Mouse (Mus musculus) heart, adult 2 months (tissue): ENCODE data around the gene Unc5c. TPM values are rescaled to one million over a fixed set of nuclear protein-coding genes. Genes with fewer than 3 reads are reported as not detected.

Source experiments
- DNase-seq, 2 experiments: peaks; one replicate each; pipeline ENCODE4 v3.0.0; 2021
- H3K27ac ChIP-seq: fragments of 200-600 bp; 2 replicates; pipeline ENCODE4 v1.8.1; 2022
- H3K27me3 ChIP-seq: fragments of 200-500 bp; 2 replicates; pipeline ENCODE4 v1.6.1; 2012; ENCODE audit warnings: mild to moderate bottlenecking, low read length, inconsistent platforms, mixed read lengths; ENCODE audit not compliant: control insufficient read depth, insufficient read depth
- H3K36me3 ChIP-seq: fragments of 200-500 bp; 2 replicates; pipeline ENCODE4 v1.6.1; 2012; ENCODE audit warnings: low read length, inconsistent platforms; ENCODE audit not compliant: control insufficient read depth, insufficient read depth
- H3K4me1 ChIP-seq: fragments of 200-500 bp; 2 replicates; pipeline ENCODE4 v1.6.1; 2011; ENCODE audit warnings: low read length; ENCODE audit not compliant: control insufficient read depth, insufficient read depth
- H3K4me3 ChIP-seq: fragments of 200-600 bp; 2 replicates; pipeline ENCODE4 v1.8.1; 2022
- H3K79me2 ChIP-seq: fragments of 200-500 bp; replicated peaks from 2 replicates; pipeline ENCODE4 v1.6.1; 2012; ENCODE audit warnings: mild to moderate bottlenecking, inconsistent platforms, low read length, moderate library complexity, mixed read lengths; ENCODE audit not compliant: control insufficient read depth, insufficient read depth
- H3K9ac ChIP-seq: fragments of 200-500 bp; 2 replicates; pipeline ENCODE4 v1.6.1; 2012; ENCODE audit warnings: low read depth, mild to moderate bottlenecking, control low read depth, inconsistent platforms, low read length, mixed read lengths
- CTCF ChIP-seq: fragments of 200-600 bp; IDR thresholded peaks from 2 replicates; pipeline ENCODE4 v1.8.1; 2022; ENCODE audit warnings: antibody characterized with exemption, mild to moderate bottlenecking, moderate library complexity
- EP300 ChIP-seq: fragments of 200-500 bp; IDR thresholded peaks from 2 replicates; pipeline ENCODE4 v1.6.1; 2011; ENCODE audit warnings: low read depth, low read length, control low read depth; ENCODE audit not compliant: insufficient read depth
- POLR2A ChIP-seq: fragments of 200-500 bp; IDR thresholded peaks from 2 replicates; pipeline ENCODE4 v1.6.1; 2011; ENCODE audit warnings: mild to moderate bottlenecking, low read depth, low read length, control low read depth; ENCODE audit not compliant: insufficient read depth
- WGBS: fragments of 180-500 bp; shearing (Covaris S2); methylation state at CpG from one replicate; pipeline ENCODE4 v1.1.7; 2018; 5-methylcytosine and 5-hydroxymethylcytosine counted together
- intact Hi-C: fragments of 180-260 bp; cut with DNase I; formaldehyde crosslinking; loops from one replicate; pipeline ENCODE4 v1.15.1; 2025
- polyA plus RNA-seq: library from polyadenylated mRNA; depleted of rRNA; stranded (reverse); fragments of >200 nt; gene quantifications from 2 replicates; pipeline ENCODE4 v1.2.3, GENCODE M21; 2012
- total RNA-seq, 2 experiments: library from RNA; stranded (reverse); gene quantifications; 2 replicates each; pipeline ENCODE4 v1.2.3; 2021

The Unc5c gene
- total and polyA plus RNA-seq, 3 experiments, result 0.25 to 0.32 (median 0.26) TPM

- DNase-seq, result no peak
- Histone ChIP-seq H3K79me2 (no peaks in the 10 kb centered on the region), H3K4me1 (no peaks in the 10 kb centered on the region), H3K27ac (no peak overlapping the region), H3K4me3 (no peak overlapping the region), H3K9ac (no peak overlapping the region), H3K36me3 (no peaks in the 10 kb centered on the region), H3K27me3 (no peaks in the 10 kb centered on the region)
- TF ChIP-seq CTCF (no peak), POLR2A (no peak), EP300 (no peak)
- intact Hi-C loops, result no loop called here
- 69% methylated on average over 5 of the region's 5 CpGs for WGBS
These were observed 339.1 kb downstream of the Unc5c start for GRCm38 (mm10) chr3:141804133-141804532.

- Histone ChIP-seq H3K36me3 (no peaks in the 10 kb centered on the region), H3K79me2 (no peaks in the 10 kb centered on the region), H3K9ac (no peak overlapping the region), H3K27me3 (no peaks in the 10 kb centered on the region), H3K4me3 (no peak overlapping the region), H3K27ac (no peak overlapping the region), H3K4me1 (no peaks in the 10 kb centered on the region)
- no peak for DNase-seq
- 64% methylated on average over 3 of the region's 3 CpGs for WGBS
- TF ChIP-seq CTCF (no peak), POLR2A (no peak), EP300 (no peak)
- intact Hi-C loops, result no loop called here
These were observed 344.6 kb downstream of the Unc5c start for GRCm38 (mm10) chr3:141809581-141809980.

GRCm38 (mm10) chr3:141810944-141811343 is 345.9 kb downstream of the Unc5c start:
- WGBS, result 59% methylated on average over 7 of the region's 7 CpGs
- H3K36me3 ChIP-seq, result no peaks in the 10 kb centered on the region
- TF ChIP-seq CTCF (no peak), POLR2A (no peak), EP300 (no peak)
- no peak overlapping the region for H3K27ac ChIP-seq
- H3K4me1 ChIP-seq, result no peaks in the 10 kb centered on the region
- no peaks in the 10 kb centered on the region for H3K27me3 ChIP-seq
- intact Hi-C loops, result no loop called here
- H3K79me2 ChIP-seq, result no peaks in the 10 kb centered on the region
- no peak overlapping the region for H3K4me3 ChIP-seq
- no peak for DNase-seq
- no peak overlapping the region for H3K9ac ChIP-seq

- TF ChIP-seq POLR2A (no peak), EP300 (no peak), CTCF (no peak)
- no peak for DNase-seq
- H3K9ac ChIP-seq, result no peak overlapping the region
- H3K79me2 ChIP-seq, result no peaks in the 10 kb centered on the region
- WGBS, result 13% methylated on average over 2 of the region's 2 CpGs
- no peaks in the 10 kb centered on the region for H3K27me3 ChIP-seq
- H3K36me3 ChIP-seq, result no peaks in the 10 kb centered on the region
- H3K27ac ChIP-seq, result no peak overlapping the region
- H3K4me1 ChIP-seq, result no peaks in the 10 kb centered on the region
- intact Hi-C loops, result no loop called here
- H3K4me3 ChIP-seq, result no peak overlapping the region
These were observed 346.3 kb downstream of the Unc5c start for GRCm38 (mm10) chr3:141811348-141811747.

GRCm38 (mm10) chr3:141814776-141815175 is 349.8 kb downstream of the Unc5c start:
- TF ChIP-seq POLR2A (no peak), EP300 (no peak), CTCF (no peak)
- H3K4me1 ChIP-seq, result no peaks in the 10 kb centered on the region
- H3K79me2 ChIP-seq, result no peaks in the 10 kb centered on the region
- intact Hi-C loops, result no loop called here
- no peaks in the 10 kb centered on the region for H3K27me3 ChIP-seq
- no peak for DNase-seq
- 78% methylated on average over 1 of the region's 1 CpGs for WGBS
- H3K27ac ChIP-seq, result no peak overlapping the region
- no peak overlapping the region for H3K4me3 ChIP-seq
- no peak overlapping the region for H3K9ac ChIP-seq
- H3K36me3 ChIP-seq, result no peaks in the 10 kb centered on the region

- intact Hi-C loops, result no loop called here
- no peaks in the 10 kb centered on the region for H3K79me2 ChIP-seq
- H3K4me1 ChIP-seq, result no peaks in the 10 kb centered on the region
- WGBS, result 38% methylated on average over 3 of the region's 3 CpGs
- H3K27ac ChIP-seq, result no peak overlapping the region
- H3K27me3 ChIP-seq, result no peaks in the 10 kb centered on the region
- no peak overlapping the region for H3K9ac ChIP-seq
- H3K4me3 ChIP-seq, result no peak overlapping the region
- H3K36me3 ChIP-seq, result no peaks in the 10 kb centered on the region
- no peak for DNase-seq
- TF ChIP-seq POLR2A, result no peak
- no peak for TF ChIP-seq CTCF
- TF ChIP-seq EP300, result no peak
These were observed 353.7 kb downstream of the Unc5c start for GRCm38 (mm10) chr3:141818615-141819312.
